Mouse (Mus musculus): Measurements from ENCODE around the gene Cox11. TPM values are rescaled to one million over a fixed set of nuclear protein-coding genes. Genes with fewer than 3 reads are reported as not detected.

Cox11 gene
- total RNA-seq, 2 experiments from 2014 or later, result 30.3 to 35.0 TPM

Other genes starting within 250 kb of the Cox11 start
- 100 to 1,000 TPM; 112 to 117 TPM for gene Hlf, start 247.3 kb upstream of the Cox11 start, total RNA-seq (2021)
- gene Stxbp4, start 89 bp upstream of the Cox11 start, total RNA-seq (2021), result 10 to 100 TPM; 11.2 to 12.2 TPM
- gene Tom1l1, start 50.2 kb downstream of the Cox11 start, total RNA-seq (2021), result 10 to 100 TPM; 24.9 to 30.6 TPM

Data from left cerebral cortex, postnatal 25 days (tissue).